Mouse (Mus musculus): ENCODE measurements around the gene Cdh13. TPM values are rescaled to one million over a fixed set of nuclear protein-coding genes. Genes with fewer than 3 reads are reported as not detected.

Gene Cdh13
- polyA plus RNA-seq, 1 experiment: not detected

- TF ChIP-seq GATA1 (IDR thresholded peaks at IDR 0.05; ENCODE audit: low read length) (no peak), TAL1 (IDR thresholded peaks at IDR 0.05; ENCODE audit: low read length) (no peak)
- peaks cover 32% of the 10 kb centered on the region for H3K9me3 ChIP-seq (ENCODE audit: control insufficient read depth, low read length)
- no peaks in the 10 kb centered on the region for H3K27me3 ChIP-seq (ENCODE audit: control insufficient read depth)
- no peaks in the 10 kb centered on the region for H3K36me3 ChIP-seq (ENCODE audit: control insufficient read depth)
- no peak overlapping the region for H3K4me3 ChIP-seq (replicated peaks)
- H3K4me1 ChIP-seq (ENCODE audit: control insufficient read depth): no peaks in the 10 kb centered on the region
Observed at GRCm38 (mm10) chr8:119109655-119110054, 826.1 kb downstream of the Cdh13 start.

DNA sequence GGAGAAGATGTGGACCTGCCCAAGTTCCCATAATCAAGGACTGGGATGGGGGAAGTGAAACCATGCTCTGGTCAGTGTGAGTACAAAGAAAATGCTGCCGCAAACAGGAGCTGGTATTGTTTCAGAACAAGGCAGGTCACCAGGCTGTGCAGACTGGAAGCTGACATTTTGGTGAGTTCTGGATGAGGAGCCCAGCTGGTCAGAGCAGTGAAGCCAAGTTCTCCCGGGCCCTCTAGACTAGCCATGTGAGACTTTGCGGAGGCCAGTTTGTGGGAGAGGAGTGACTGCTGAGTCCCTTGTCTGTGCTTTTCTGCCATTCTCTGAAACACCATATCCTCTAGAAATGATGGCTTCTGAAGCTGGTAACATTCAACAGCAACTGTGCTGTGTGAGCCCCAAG is 829.3 kb downstream of the Cdh13 start:
- H3K4me3 ChIP-seq (replicated peaks): no peak overlapping the region
- no peaks in the 10 kb centered on the region for H3K36me3 ChIP-seq (ENCODE audit: control insufficient read depth)
- no peaks in the 10 kb centered on the region for H3K27me3 ChIP-seq (ENCODE audit: control insufficient read depth)
- H3K9me3 ChIP-seq (ENCODE audit: control insufficient read depth, low read length): peaks cover 20% of the 10 kb centered on the region
- no peaks in the 10 kb centered on the region for H3K4me1 ChIP-seq (ENCODE audit: control insufficient read depth)
- no peak for TF ChIP-seq TAL1 (IDR thresholded peaks at IDR 0.05; ENCODE audit: low read length)
- TF ChIP-seq GATA1 (IDR thresholded peaks at IDR 0.05; ENCODE audit: low read length): no peak

- no peak overlapping the region for H3K4me3 ChIP-seq (replicated peaks)
- no peaks in the 10 kb centered on the region for H3K4me1 ChIP-seq (ENCODE audit: control insufficient read depth)
- H3K36me3 ChIP-seq (ENCODE audit: control insufficient read depth): no peaks in the 10 kb centered on the region
- no peaks in the 10 kb centered on the region for H3K27me3 ChIP-seq (ENCODE audit: control insufficient read depth)
- no peak for TF ChIP-seq TAL1 (IDR thresholded peaks at IDR 0.05; ENCODE audit: low read length)
- TF ChIP-seq GATA1 (IDR thresholded peaks at IDR 0.05; ENCODE audit: low read length): no peak
- peaks cover 35% of the 10 kb centered on the region for H3K9me3 ChIP-seq (ENCODE audit: control insufficient read depth, low read length)
Observed at GRCm38 (mm10) chr8:119121236-119121635, 837.7 kb downstream of the Cdh13 start.

DNA sequence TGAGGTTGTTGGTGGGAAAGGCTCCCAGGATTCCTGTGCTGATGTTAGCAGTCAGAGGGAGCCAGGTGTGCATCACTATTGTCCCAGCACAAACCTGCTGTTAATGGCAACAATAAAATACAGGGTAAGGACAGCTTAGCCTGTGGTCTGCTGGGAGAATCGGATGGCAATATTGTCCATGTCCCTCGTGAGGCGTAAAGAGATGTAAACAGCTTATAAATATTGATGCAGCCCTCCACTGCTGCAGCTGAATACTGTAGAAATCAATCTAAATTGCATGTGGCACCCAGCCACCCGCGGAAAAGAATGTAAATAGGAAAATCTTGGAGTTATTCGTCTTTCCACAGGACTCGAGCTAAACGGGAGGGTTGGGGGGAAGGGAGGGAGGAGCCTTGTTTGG is 844.3 kb downstream of the Cdh13 start:
- H3K9me3 ChIP-seq (ENCODE audit: control insufficient read depth, low read length): peaks cover 48% of the 10 kb centered on the region

GRCm38 (mm10) chr8:119128266-119128665 is 844.7 kb downstream of the Cdh13 start:
- TF ChIP-seq GATA1 (IDR thresholded peaks at IDR 0.05; ENCODE audit: low read length) (no peak), TAL1 (IDR thresholded peaks at IDR 0.05; ENCODE audit: low read length) (no peak)
- Histone ChIP-seq H3K4me3 (replicated peaks) (no peak overlapping the region), H3K36me3 (ENCODE audit: control insufficient read depth) (no peaks in the 10 kb centered on the region), H3K9me3 (ENCODE audit: control insufficient read depth, low read length) (peaks cover 47% of the 10 kb centered on the region), H3K27me3 (ENCODE audit: control insufficient read depth) (no peaks in the 10 kb centered on the region), H3K4me1 (ENCODE audit: control insufficient read depth) (no peaks in the 10 kb centered on the region)

More for the DNA sequence above, 844.3 kb downstream of the Cdh13 start:
- TF ChIP-seq TAL1 (IDR thresholded peaks at IDR 0.05; ENCODE audit: low read length): no peak
- no peak for TF ChIP-seq GATA1 (IDR thresholded peaks at IDR 0.05; ENCODE audit: low read length)
- Histone ChIP-seq H3K4me3 (replicated peaks) (no peak overlapping the region), H3K36me3 (ENCODE audit: control insufficient read depth) (no peaks in the 10 kb centered on the region), H3K27me3 (ENCODE audit: control insufficient read depth) (no peaks in the 10 kb centered on the region), H3K4me1 (ENCODE audit: control insufficient read depth) (no peaks in the 10 kb centered on the region)

DNA sequence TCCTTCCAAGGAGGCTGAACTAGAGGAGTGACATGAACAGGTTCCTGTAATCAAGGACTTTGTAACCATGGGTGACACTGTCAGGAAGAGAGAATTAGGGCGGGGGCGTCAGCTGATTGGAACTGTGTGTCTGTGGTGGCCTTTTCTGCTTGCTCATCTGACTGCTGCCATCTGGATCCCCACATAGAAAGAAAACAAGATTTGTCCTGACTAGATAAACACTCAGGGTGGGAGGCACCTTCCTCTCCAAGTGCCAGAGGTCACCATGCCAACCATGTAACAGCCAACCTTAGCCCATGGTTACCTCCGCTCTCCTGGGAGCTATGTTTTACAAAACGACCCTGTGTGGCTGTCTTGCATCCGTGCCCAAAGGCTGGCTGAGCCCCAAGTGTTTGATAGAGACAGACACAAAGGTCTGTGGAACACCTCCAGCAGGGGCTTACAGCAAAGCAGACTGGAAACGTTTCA is 873.0 kb downstream of the Cdh13 start:
- TF ChIP-seq GATA1 (IDR thresholded peaks at IDR 0.05; ENCODE audit: low read length) (no peak), TAL1 (IDR thresholded peaks at IDR 0.05; ENCODE audit: low read length) (no peak)
- Histone ChIP-seq H3K27me3 (ENCODE audit: control insufficient read depth) (no peaks in the 10 kb centered on the region), H3K36me3 (ENCODE audit: control insufficient read depth) (no peaks in the 10 kb centered on the region), H3K4me3 (replicated peaks) (no peak overlapping the region), H3K4me1 (ENCODE audit: control insufficient read depth) (no peaks in the 10 kb centered on the region), H3K9me3 (ENCODE audit: control insufficient read depth, low read length) (peaks cover 56% of the 10 kb centered on the region)

- TF ChIP-seq TAL1 (IDR thresholded peaks at IDR 0.05; ENCODE audit: low read length) (no peak), GATA1 (IDR thresholded peaks at IDR 0.05; ENCODE audit: low read length) (no peak)
- Histone ChIP-seq H3K9me3 (ENCODE audit: control insufficient read depth, low read length) (peaks cover 57% of the 10 kb centered on the region), H3K4me3 (replicated peaks) (no peak overlapping the region), H3K27me3 (ENCODE audit: control insufficient read depth) (no peaks in the 10 kb centered on the region), H3K36me3 (ENCODE audit: control insufficient read depth) (no peaks in the 10 kb centered on the region), H3K4me1 (ENCODE audit: control insufficient read depth) (no peaks in the 10 kb centered on the region)
Observed at GRCm38 (mm10) chr8:119158628-119159027, 875.1 kb downstream of the Cdh13 start.

- H3K27me3 ChIP-seq (ENCODE audit: control insufficient read depth): no peaks in the 10 kb centered on the region
- peaks cover 55% of the 10 kb centered on the region for H3K9me3 ChIP-seq (ENCODE audit: control insufficient read depth, low read length)
- H3K36me3 ChIP-seq (ENCODE audit: control insufficient read depth): no peaks in the 10 kb centered on the region
- TF ChIP-seq GATA1 (IDR thresholded peaks at IDR 0.05; ENCODE audit: low read length) (no peak), TAL1 (IDR thresholded peaks at IDR 0.05; ENCODE audit: low read length) (no peak)
- no peaks in the 10 kb centered on the region for H3K4me1 ChIP-seq (ENCODE audit: control insufficient read depth)
- H3K4me3 ChIP-seq (replicated peaks): no peak overlapping the region
Observed at GRCm38 (mm10) chr8:119159794-119160193, 876.3 kb downstream of the Cdh13 start.

DNA sequence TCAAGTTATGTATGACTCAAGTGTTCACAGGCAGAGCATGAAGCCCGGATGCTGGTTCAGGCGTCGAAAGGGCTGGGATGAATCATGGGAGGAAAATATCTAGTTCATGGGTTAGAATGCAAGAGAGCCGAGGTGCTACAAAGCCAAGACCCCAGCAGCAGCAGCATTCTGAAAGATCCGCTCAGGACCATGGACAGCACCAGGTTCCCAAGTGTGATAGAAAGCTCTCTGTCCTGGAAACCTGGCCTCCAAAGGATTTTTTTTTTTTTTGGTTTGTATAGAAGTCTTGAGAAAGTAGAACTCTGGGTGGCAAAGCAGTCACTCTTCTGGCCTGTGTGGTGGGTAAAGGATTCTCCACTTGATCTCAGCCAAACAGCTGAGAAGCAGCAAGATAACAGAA is 880.5 kb downstream of the Cdh13 start:
- no peaks in the 10 kb centered on the region for H3K27me3 ChIP-seq (ENCODE audit: control insufficient read depth)
- H3K9me3 ChIP-seq (ENCODE audit: control insufficient read depth, low read length): peaks cover 48% of the 10 kb centered on the region
- no peak overlapping the region for H3K4me3 ChIP-seq (replicated peaks)
- H3K4me1 ChIP-seq (ENCODE audit: control insufficient read depth): no peaks in the 10 kb centered on the region
- TF ChIP-seq TAL1 (IDR thresholded peaks at IDR 0.05; ENCODE audit: low read length) (no peak), GATA1 (IDR thresholded peaks at IDR 0.05; ENCODE audit: low read length) (no peak)
- H3K36me3 ChIP-seq (ENCODE audit: control insufficient read depth): no peaks in the 10 kb centered on the region

All from erythroblast, embryonic 14.5 days (primary cell).